Mouse (Mus musculus): ENCODE data around the gene Bicc1. TPM values are rescaled to one million over a fixed set of nuclear protein-coding genes. Genes with fewer than 3 reads are reported as not detected.

Gene Bicc1
- total and polyA plus RNA-seq, 3 experiments = not detected

DNA sequence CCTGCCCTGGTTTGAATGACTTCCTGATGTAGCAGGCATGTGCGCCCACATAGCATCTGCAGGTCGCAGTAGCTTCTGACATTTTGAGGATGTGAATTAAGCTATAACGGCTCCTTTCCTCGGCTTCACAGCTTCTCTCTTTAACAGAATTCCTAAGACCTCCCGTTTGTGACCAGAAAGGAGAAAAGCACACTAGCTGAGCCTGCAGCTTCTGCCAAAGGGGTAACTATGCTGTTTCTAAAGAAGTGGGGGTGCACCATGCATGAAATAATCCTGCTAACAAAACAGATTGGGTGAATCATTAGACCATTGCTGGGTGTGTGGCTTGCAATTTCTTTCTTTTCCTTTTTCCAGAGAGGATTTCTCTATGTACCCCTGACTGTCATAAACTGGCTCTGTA is 41.5 kb upstream of the Bicc1 start:
- DNase-seq (ENCODE audit: low read depth, low spot score) = no peak
- no peak overlapping the region for H3K27ac ChIP-seq (ENCODE audit: control insufficient read depth, low read depth, low read length)
- no peaks in the 10 kb centered on the region for H3K36me3 ChIP-seq (ENCODE audit: control insufficient read depth in 1 of 2, insufficient read depth in 2 of 2, low read length in 2 of 2)
- no peaks in the 10 kb centered on the region for H3K4me1 ChIP-seq (ENCODE audit: control insufficient read depth in 1 of 2, insufficient read depth in 2 of 2, low read length in 2 of 2)
- no peak overlapping the region for H3K9ac ChIP-seq (ENCODE audit: control insufficient read depth, low read depth, low read length, poor library complexity, severe bottlenecking)
- no peaks in the 10 kb centered on the region for H3K27me3 ChIP-seq (ENCODE audit: control insufficient read depth in 1 of 2, insufficient read depth in 2 of 2, low read length in 2 of 2)
- no peak overlapping the region for H3K4me3 ChIP-seq (ENCODE audit: control insufficient read depth in 1 of 2, insufficient read depth in 1 of 2, low read depth in 2 of 2, low read length in 2 of 2)
- no peaks in the 10 kb centered on the region for H3K9me3 ChIP-seq (replicated peaks; ENCODE audit: insufficient read depth, low read length)
- no peaks in the 10 kb centered on the region for H3K79me2 ChIP-seq (ENCODE audit: control insufficient read depth, insufficient read depth, low read length, poor library complexity)
- no peak for TF ChIP-seq MAZ (IDR thresholded peaks at IDR 0.05; ENCODE audit: low read depth, low read length)
- no peak for TF ChIP-seq ELF1 (IDR thresholded peaks at IDR 0.05; ENCODE audit: low read depth, low read length)
- no peak for TF ChIP-seq TBP (IDR thresholded peaks at IDR 0.05; ENCODE audit: low read depth, low read length)
- TF ChIP-seq ZNF384 (IDR thresholded peaks at IDR 0.05; ENCODE audit: low read depth, low read length) = no peak
- no peak for TF ChIP-seq MXI1 (IDR thresholded peaks at IDR 0.05; ENCODE audit: low read depth, low read length)
- TF ChIP-seq ZMIZ1 (IDR thresholded peaks at IDR 0.05; ENCODE audit: low read depth, low read length) = no peak
- no peak for TF ChIP-seq ZKSCAN1 (IDR thresholded peaks at IDR 0.05; ENCODE audit: low read depth, low read length)

DNA sequence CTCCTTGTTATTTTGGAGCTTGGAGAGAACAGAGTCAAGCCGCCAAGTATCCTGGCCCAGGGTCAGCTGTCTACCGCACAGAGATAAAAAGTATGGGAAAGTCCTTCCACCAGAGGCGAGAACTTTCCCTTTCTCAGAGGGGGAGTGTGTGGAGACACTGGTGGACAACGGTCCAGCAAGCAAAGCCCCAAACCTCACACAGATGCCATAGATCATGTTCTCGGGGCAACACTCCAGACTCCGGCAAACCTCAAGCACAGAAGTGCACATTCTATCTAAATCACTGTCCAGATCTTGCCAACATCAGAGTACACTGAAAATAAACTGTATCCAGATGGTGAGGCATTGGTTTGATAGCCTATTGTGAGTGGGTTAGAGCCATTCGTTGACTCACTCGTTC is 39.2 kb upstream of the Bicc1 start:
- Histone ChIP-seq H3K27me3 (ENCODE audit: control insufficient read depth in 1 of 2, insufficient read depth in 2 of 2, low read length in 2 of 2) (no peaks in the 10 kb centered on the region), H3K4me1 (ENCODE audit: control insufficient read depth in 1 of 2, insufficient read depth in 2 of 2, low read length in 2 of 2) (no peaks in the 10 kb centered on the region), H3K79me2 (ENCODE audit: control insufficient read depth, insufficient read depth, low read length, poor library complexity) (no peaks in the 10 kb centered on the region), H3K4me3 (ENCODE audit: control insufficient read depth in 1 of 2, insufficient read depth in 1 of 2, low read depth in 2 of 2, low read length in 2 of 2) (no peak overlapping the region), H3K9ac (ENCODE audit: control insufficient read depth, low read depth, low read length, poor library complexity, severe bottlenecking) (no peak overlapping the region), H3K36me3 (ENCODE audit: control insufficient read depth in 1 of 2, insufficient read depth in 2 of 2, low read length in 2 of 2) (no peaks in the 10 kb centered on the region), H3K27ac (ENCODE audit: control insufficient read depth, low read depth, low read length) (no peak overlapping the region), H3K9me3 (replicated peaks; ENCODE audit: insufficient read depth, low read length) (no peaks in the 10 kb centered on the region)
- no peak for DNase-seq (ENCODE audit: low read depth, low spot score)
- no peak for TF ChIP-seq USF1 (IDR thresholded peaks at IDR 0.05; ENCODE audit: low read depth, low read length)
- no peak for TF ChIP-seq GABPA (IDR thresholded peaks at IDR 0.05; ENCODE audit: low read depth, low read length)
- TF ChIP-seq HCFC1 (IDR thresholded peaks at IDR 0.05; ENCODE audit: low read depth, low read length) = no peak
- TF ChIP-seq KAT2A (conservative IDR thresholded peaks at IDR 0.05; ENCODE audit: low read depth, low read length) = no peak
- no peak for TF ChIP-seq POLR2AphosphoS5 (IDR thresholded peaks at IDR 0.05; ENCODE audit: borderline replicate concordance, low read depth, low read length)
- TF ChIP-seq MYB (IDR thresholded peaks at IDR 0.05; ENCODE audit: low read depth, low read length) = no peak
- no peak for TF ChIP-seq NELFE (IDR thresholded peaks at IDR 0.05; ENCODE audit: low read depth, low read length)
- no peak for TF ChIP-seq ELF1 (IDR thresholded peaks at IDR 0.05; ENCODE audit: low read depth, low read length)
- TF ChIP-seq UBTF (IDR thresholded peaks at IDR 0.05; ENCODE audit: borderline replicate concordance, insufficient read depth, low read depth, low read length) = no peak
- TF ChIP-seq ZNF384 (IDR thresholded peaks at IDR 0.05; ENCODE audit: low read depth, low read length) = no peak
- no peak for TF ChIP-seq JUND (IDR thresholded peaks at IDR 0.05; ENCODE audit: low read depth, low read length)
- TF ChIP-seq MEF2A (IDR thresholded peaks at IDR 0.05; ENCODE audit: extremely low read depth, insufficient replicate concordance, low read depth, low read length, poor library complexity, severe bottlenecking) = no peak
- no peak for TF ChIP-seq TCF12 (IDR thresholded peaks at IDR 0.05; ENCODE audit: low read depth, low read length)
- no peak for TF ChIP-seq GATA1 (IDR thresholded peaks at IDR 0.05; ENCODE audit: low read depth, low read length)
- no peak for TF ChIP-seq POLR2A (IDR thresholded peaks at IDR 0.05; ENCODE audit: control insufficient read depth in 1 of 2, insufficient read depth in 1 of 2, low read depth in 1 of 2, low read length in 2 of 2, poor library complexity in 1 of 2)
- no peak for TF ChIP-seq NRF1 (IDR thresholded peaks at IDR 0.05; ENCODE audit: insufficient read depth, low read depth, low read length, poor library complexity, severe bottlenecking)
- TF ChIP-seq E2F4 (IDR thresholded peaks at IDR 0.05; ENCODE audit: borderline replicate concordance, low read depth, low read length) = no peak
- no peak for TF ChIP-seq MYC (IDR thresholded peaks at IDR 0.05; ENCODE audit: low read depth, low read length)
- TF ChIP-seq SMC3 (IDR thresholded peaks at IDR 0.05; ENCODE audit: low read depth, low read length) = no peak
- no peak for TF ChIP-seq TAL1 (IDR thresholded peaks at IDR 0.05; ENCODE audit: low read length)

Data from MEL (cell line).